Mouse (Mus musculus): ENCODE data around the gene C9. TPM values are rescaled to one million over a fixed set of nuclear protein-coding genes. Genes with fewer than 3 reads are reported as not detected.

Gene C9
- polyA plus RNA-seq, 1 experiment from 2014 or later = not detected

DNA sequence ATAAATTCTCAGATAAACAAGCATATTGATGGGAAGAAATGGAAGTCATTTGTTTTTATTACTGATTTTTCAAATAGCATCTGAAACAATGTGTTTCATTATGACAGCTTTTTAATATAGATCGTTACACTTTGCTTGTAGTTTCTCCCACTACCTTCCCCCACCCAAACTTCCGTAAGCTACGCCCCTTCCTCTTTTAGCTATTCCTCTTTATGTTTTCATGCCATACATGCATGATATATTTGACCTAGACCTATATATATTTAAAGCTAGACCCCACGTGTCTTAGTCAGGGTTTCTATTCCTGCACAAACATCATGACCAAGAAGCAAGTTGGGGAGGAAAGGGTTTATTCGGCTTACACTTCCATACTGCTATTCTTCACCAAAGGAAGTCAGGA lies 29.8 kb upstream of the C9 start:
- ATAC-seq = no peak
- no peak overlapping the region for H3K4me2 ChIP-seq (ENCODE audit: low read length)
- H3K9ac ChIP-seq (ENCODE audit: low read depth, low read length) = no peak overlapping the region
- H3K4me3 ChIP-seq (ENCODE audit: low read length) = no peak overlapping the region
- H3K9me3 ChIP-seq (ENCODE audit: control insufficient read depth, low read length) = no peaks in the 10 kb centered on the region
- no peak overlapping the region for H3K27ac ChIP-seq (ENCODE audit: low read depth, low read length)
- H3K4me1 ChIP-seq (ENCODE audit: control insufficient read depth, insufficient read depth, low read depth, low read length) = no peaks in the 10 kb centered on the region
- no peaks in the 10 kb centered on the region for H3K27me3 ChIP-seq (replicated peaks; ENCODE audit: control insufficient read depth, insufficient read depth, low read length)
- no peaks in the 10 kb centered on the region for H3K36me3 ChIP-seq (ENCODE audit: control insufficient read depth, insufficient read depth, low read length)
- 90% methylated on average over 5 of the region's 5 CpGs for WGBS

GRCm38 (mm10) chr15:6431777-6432176 lies 13.3 kb upstream of the C9 start:
- H3K9me3 ChIP-seq (ENCODE audit: control insufficient read depth, low read length) = no peaks in the 10 kb centered on the region
- ATAC-seq = peak; percentile 75
- no peaks in the 10 kb centered on the region for H3K4me1 ChIP-seq (ENCODE audit: control insufficient read depth, insufficient read depth, low read depth, low read length)
- H3K27ac ChIP-seq (ENCODE audit: low read depth, low read length) = no peak overlapping the region; the same call in 1 of the 2 replicates
- no peaks in the 10 kb centered on the region for H3K27me3 ChIP-seq (replicated peaks; ENCODE audit: control insufficient read depth, insufficient read depth, low read length)
- no peak overlapping the region for H3K9ac ChIP-seq (ENCODE audit: low read depth, low read length)
- no peak overlapping the region for H3K4me3 ChIP-seq (ENCODE audit: low read length)
- no peaks in the 10 kb centered on the region for H3K36me3 ChIP-seq (ENCODE audit: control insufficient read depth, insufficient read depth, low read length)
- no peak overlapping the region for H3K4me2 ChIP-seq (ENCODE audit: low read length)
- WGBS = 41% methylated on average over 7 of the region's 7 CpGs

GRCm38 (mm10) chr15:6432411-6432810 lies 12.7 kb upstream of the C9 start:
- Histone ChIP-seq H3K9ac (ENCODE audit: low read depth, low read length) (no peak overlapping the region), H3K4me1 (ENCODE audit: control insufficient read depth, insufficient read depth, low read depth, low read length) (no peaks in the 10 kb centered on the region), H3K36me3 (ENCODE audit: control insufficient read depth, insufficient read depth, low read length) (no peaks in the 10 kb centered on the region), H3K4me3 (ENCODE audit: low read length) (no peak overlapping the region), H3K4me2 (ENCODE audit: low read length) (no peak overlapping the region), H3K9me3 (ENCODE audit: control insufficient read depth, low read length) (no peaks in the 10 kb centered on the region), H3K27ac (ENCODE audit: low read depth, low read length) (peak overlapping the region; percentile 23; the same call in 1 of the 2 replicates), H3K27me3 (replicated peaks; ENCODE audit: control insufficient read depth, insufficient read depth, low read length) (no peaks in the 10 kb centered on the region)
- ATAC-seq = peak; percentile 94
- WGBS = 69% methylated on average over 7 of the region's 7 CpGs

DNA sequence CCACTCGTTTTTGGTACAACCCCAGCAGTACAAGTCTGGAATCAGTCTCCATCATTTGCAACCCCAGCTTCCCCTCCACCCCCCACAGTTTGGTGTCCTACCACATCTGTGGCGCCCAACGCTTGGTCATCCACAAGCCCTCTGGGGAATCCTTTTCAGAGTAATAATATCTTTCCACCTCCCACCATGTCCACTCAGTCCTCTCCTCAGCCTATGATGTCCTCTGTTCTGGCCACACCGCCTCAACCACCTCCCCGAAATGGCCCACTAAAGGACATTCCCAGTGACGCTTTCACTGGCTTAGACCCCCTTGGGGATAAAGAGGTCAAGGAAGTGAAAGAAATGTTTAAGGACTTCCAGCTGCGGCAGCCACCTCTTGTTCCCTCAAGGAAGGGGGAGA lies 9.8 kb upstream of the C9 start:
- 93% methylated on average over 7 of the region's 7 CpGs for WGBS
- no peaks in the 10 kb centered on the region for H3K27me3 ChIP-seq (replicated peaks; ENCODE audit: control insufficient read depth, insufficient read depth, low read length)
- H3K27ac ChIP-seq (ENCODE audit: low read depth, low read length) = no peak overlapping the region
- H3K9ac ChIP-seq (ENCODE audit: low read depth, low read length) = no peak overlapping the region
- no peaks in the 10 kb centered on the region for H3K4me1 ChIP-seq (ENCODE audit: control insufficient read depth, insufficient read depth, low read depth, low read length)
- H3K4me3 ChIP-seq (ENCODE audit: low read length) = no peak overlapping the region
- H3K36me3 ChIP-seq (ENCODE audit: control insufficient read depth, insufficient read depth, low read length) = no peaks in the 10 kb centered on the region
- ATAC-seq = no peak
- no peak overlapping the region for H3K4me2 ChIP-seq (ENCODE audit: low read length)
- H3K9me3 ChIP-seq (ENCODE audit: control insufficient read depth, low read length) = no peaks in the 10 kb centered on the region

DNA sequence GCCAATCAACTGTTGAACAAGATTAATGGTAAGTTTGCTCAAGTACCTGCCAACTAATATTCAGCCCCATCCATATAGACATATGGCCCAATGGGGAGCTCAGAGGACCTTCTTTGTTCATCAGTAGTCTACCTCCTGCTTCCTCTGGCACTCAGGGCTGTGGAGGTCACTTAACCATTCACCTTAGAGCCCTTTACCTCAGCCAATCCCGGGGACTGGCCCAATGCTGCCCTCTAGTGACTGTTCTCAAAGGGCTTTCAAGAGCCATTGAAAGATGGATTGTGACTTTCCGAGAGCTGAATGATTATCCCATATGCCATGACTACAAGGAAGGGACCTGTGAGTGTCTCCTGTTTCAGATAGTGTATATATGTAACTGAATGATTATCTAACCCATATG lies 9.4 kb upstream of the C9 start:
- Histone ChIP-seq H3K9ac (ENCODE audit: low read depth, low read length) (no peak overlapping the region), H3K27me3 (replicated peaks; ENCODE audit: control insufficient read depth, insufficient read depth, low read length) (no peaks in the 10 kb centered on the region), H3K4me1 (ENCODE audit: control insufficient read depth, insufficient read depth, low read depth, low read length) (no peaks in the 10 kb centered on the region), H3K9me3 (ENCODE audit: control insufficient read depth, low read length) (no peaks in the 10 kb centered on the region), H3K36me3 (ENCODE audit: control insufficient read depth, insufficient read depth, low read length) (no peaks in the 10 kb centered on the region), H3K4me3 (ENCODE audit: low read length) (no peak overlapping the region), H3K27ac (ENCODE audit: low read depth, low read length) (no peak overlapping the region), H3K4me2 (ENCODE audit: low read length) (no peak overlapping the region)
- no peak for ATAC-seq
- 74% methylated on average over 2 of the region's 2 CpGs for WGBS

DNA sequence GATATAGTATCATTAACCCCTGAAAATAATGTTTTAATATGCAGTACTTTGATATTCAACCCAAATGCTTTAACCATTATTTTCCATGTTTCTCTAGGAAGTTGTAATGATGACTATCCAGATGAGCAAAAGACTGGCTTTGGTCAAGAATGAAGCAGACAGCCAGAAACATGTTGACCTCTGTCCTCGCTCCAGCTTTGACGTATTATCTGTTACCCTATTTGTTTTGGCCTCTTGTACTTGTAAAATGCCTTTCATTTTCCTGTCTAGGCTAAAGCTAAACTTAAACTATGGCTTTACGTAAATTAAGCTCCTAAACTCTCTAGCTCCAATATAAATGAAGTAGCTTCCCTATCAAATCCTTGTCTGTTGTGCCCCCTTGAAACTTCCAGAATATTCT lies 6.4 kb upstream of the C9 start:
- ATAC-seq = no peak
- no peaks in the 10 kb centered on the region for H3K36me3 ChIP-seq (ENCODE audit: control insufficient read depth, insufficient read depth, low read length)
- H3K9me3 ChIP-seq (ENCODE audit: control insufficient read depth, low read length) = no peaks in the 10 kb centered on the region
- H3K4me2 ChIP-seq (ENCODE audit: low read length) = no peak overlapping the region
- H3K27ac ChIP-seq (ENCODE audit: low read depth, low read length) = no peak overlapping the region
- no peak overlapping the region for H3K4me3 ChIP-seq (ENCODE audit: low read length)
- 88% methylated on average over 3 of the region's 3 CpGs for WGBS
- H3K9ac ChIP-seq (ENCODE audit: low read depth, low read length) = no peak overlapping the region
- no peaks in the 10 kb centered on the region for H3K4me1 ChIP-seq (ENCODE audit: control insufficient read depth, insufficient read depth, low read depth, low read length)
- no peaks in the 10 kb centered on the region for H3K27me3 ChIP-seq (replicated peaks; ENCODE audit: control insufficient read depth, insufficient read depth, low read length)

- Histone ChIP-seq H3K4me2 (ENCODE audit: low read length) (no peak overlapping the region), H3K36me3 (ENCODE audit: control insufficient read depth, insufficient read depth, low read length) (no peaks in the 10 kb centered on the region), H3K4me3 (ENCODE audit: low read length) (no peak overlapping the region), H3K4me1 (ENCODE audit: control insufficient read depth, insufficient read depth, low read depth, low read length) (no peaks in the 10 kb centered on the region), H3K9me3 (ENCODE audit: control insufficient read depth, low read length) (no peaks in the 10 kb centered on the region), H3K9ac (ENCODE audit: low read depth, low read length) (no peak overlapping the region), H3K27me3 (replicated peaks; ENCODE audit: control insufficient read depth, insufficient read depth, low read length) (no peaks in the 10 kb centered on the region), H3K27ac (ENCODE audit: low read depth, low read length) (no peak overlapping the region)
- ATAC-seq = no peak
- WGBS = 93% methylated on average over 2 of the region's 2 CpGs
Measured at GRCm38 (mm10) chr15:6444452-6444851, 675 bp upstream of the C9 start.

DNA sequence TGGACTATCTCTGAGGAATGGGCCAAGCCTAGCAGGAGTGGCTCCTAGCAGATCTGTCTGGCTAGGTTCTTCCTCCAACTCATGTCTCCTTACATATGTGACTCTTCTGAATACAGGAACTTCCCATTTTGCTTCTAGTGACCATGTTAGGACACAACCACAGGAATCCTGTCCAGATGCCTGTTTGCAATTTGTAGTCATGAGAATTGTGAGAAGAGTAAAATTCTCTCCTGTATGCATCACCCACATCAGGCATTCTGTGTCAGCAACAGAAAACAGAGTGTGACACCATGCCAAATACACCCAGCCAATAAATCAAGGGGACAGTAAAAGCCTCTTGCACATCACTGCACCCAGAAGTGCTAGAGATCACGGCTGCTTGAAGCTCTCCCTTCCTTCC lies 1.1 kb downstream of the C9 start:
- Histone ChIP-seq H3K36me3 (ENCODE audit: control insufficient read depth, insufficient read depth, low read length) (no peaks in the 10 kb centered on the region), H3K9ac (ENCODE audit: low read depth, low read length) (no peak overlapping the region), H3K4me3 (ENCODE audit: low read length) (no peak overlapping the region), H3K9me3 (ENCODE audit: control insufficient read depth, low read length) (no peaks in the 10 kb centered on the region), H3K4me2 (ENCODE audit: low read length) (no peak overlapping the region), H3K27me3 (replicated peaks; ENCODE audit: control insufficient read depth, insufficient read depth, low read length) (no peaks in the 10 kb centered on the region), H3K4me1 (ENCODE audit: control insufficient read depth, insufficient read depth, low read depth, low read length) (no peaks in the 10 kb centered on the region), H3K27ac (ENCODE audit: low read depth, low read length) (no peak overlapping the region)
- WGBS = 85% methylated on average over 1 of the region's 1 CpGs
- ATAC-seq = no peak

- 46% methylated on average over 9 of the region's 9 CpGs for WGBS
- ATAC-seq = no peak
Measured at GRCm38 (mm10) chr15:6448892-6449291, 3.8 kb downstream of the C9 start.

DNA sequence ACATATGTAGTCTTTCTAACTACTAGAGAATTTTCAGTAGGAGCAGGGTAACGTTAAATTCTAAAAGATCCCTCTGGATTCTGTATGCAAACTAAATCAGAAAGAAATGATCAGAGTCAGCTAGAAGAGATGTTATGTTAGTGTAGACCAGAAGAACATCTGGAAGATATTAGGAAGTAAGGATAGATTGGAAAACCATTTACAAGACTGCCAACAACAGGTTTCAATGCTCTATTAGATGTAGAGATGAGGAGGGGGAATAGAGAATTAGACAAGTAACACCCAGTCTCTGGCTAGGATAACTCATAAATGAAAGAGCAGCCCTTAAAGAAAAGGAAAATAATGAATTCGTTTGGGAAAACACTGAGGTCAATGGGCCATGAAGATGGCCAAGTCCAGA lies 9.3 kb downstream of the C9 start:
- H3K27me3 ChIP-seq (replicated peaks; ENCODE audit: control insufficient read depth, insufficient read depth, low read length) = no peaks in the 10 kb centered on the region
- no peaks in the 10 kb centered on the region for H3K9me3 ChIP-seq (ENCODE audit: control insufficient read depth, low read length)
- no peak overlapping the region for H3K27ac ChIP-seq (ENCODE audit: low read depth, low read length)
- H3K9ac ChIP-seq (ENCODE audit: low read depth, low read length) = no peak overlapping the region
- no peak overlapping the region for H3K4me2 ChIP-seq (ENCODE audit: low read length)
- no peak for ATAC-seq
- no peak overlapping the region for H3K4me3 ChIP-seq (ENCODE audit: low read length)
- WGBS = 79% methylated on average over 2 of the region's 2 CpGs
- H3K36me3 ChIP-seq (ENCODE audit: control insufficient read depth, insufficient read depth, low read length) = no peaks in the 10 kb centered on the region
- H3K4me1 ChIP-seq (ENCODE audit: control insufficient read depth, insufficient read depth, low read depth, low read length) = no peaks in the 10 kb centered on the region

More at GRCm38 (mm10) chr15:6448892-6449291, 3.8 kb downstream of the C9 start:
- no peak overlapping the region for H3K4me3 ChIP-seq (ENCODE audit: low read length)
- H3K4me1 ChIP-seq (ENCODE audit: control insufficient read depth, insufficient read depth, low read depth, low read length) = no peaks in the 10 kb centered on the region
- H3K9me3 ChIP-seq (ENCODE audit: control insufficient read depth, low read length) = no peaks in the 10 kb centered on the region
- H3K9ac ChIP-seq (ENCODE audit: low read depth, low read length) = no peak overlapping the region
- H3K4me2 ChIP-seq (ENCODE audit: low read length) = no peak overlapping the region
- no peak overlapping the region for H3K27ac ChIP-seq (ENCODE audit: low read depth, low read length)
- no peaks in the 10 kb centered on the region for H3K27me3 ChIP-seq (replicated peaks; ENCODE audit: control insufficient read depth, insufficient read depth, low read length)
- no peaks in the 10 kb centered on the region for H3K36me3 ChIP-seq (ENCODE audit: control insufficient read depth, insufficient read depth, low read length)
